Mouse (Mus musculus) cerebellum, adult 9-10 months (tissue): Measurements from ENCODE around the gene Abca1.

Experiments
- DNase-seq: peaks from one replicate; pipeline ENCODE4 v3.0.0; 2022

Abca1 gene

DNA sequence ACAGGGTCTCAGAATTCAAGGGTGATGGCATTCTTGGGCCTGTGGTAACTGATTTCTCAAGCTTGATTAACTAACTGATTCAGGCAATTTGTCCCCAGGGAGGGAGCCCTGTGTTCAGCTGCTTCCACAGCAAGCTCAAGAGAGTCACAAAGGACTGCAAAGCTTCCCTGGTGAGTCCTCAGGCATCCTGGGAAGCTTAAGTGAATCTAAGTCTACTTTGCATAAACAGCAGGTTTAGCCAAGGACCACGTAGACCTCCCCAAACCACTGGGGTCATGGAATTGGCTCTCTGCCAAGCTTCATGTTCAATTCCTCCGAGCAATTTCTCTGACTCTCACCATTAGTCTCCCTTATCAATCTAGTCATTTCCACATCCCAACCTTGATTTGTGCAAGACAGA is 12.2 kb downstream of the Abca1 start:
- DNase-seq = no peak

DNA sequence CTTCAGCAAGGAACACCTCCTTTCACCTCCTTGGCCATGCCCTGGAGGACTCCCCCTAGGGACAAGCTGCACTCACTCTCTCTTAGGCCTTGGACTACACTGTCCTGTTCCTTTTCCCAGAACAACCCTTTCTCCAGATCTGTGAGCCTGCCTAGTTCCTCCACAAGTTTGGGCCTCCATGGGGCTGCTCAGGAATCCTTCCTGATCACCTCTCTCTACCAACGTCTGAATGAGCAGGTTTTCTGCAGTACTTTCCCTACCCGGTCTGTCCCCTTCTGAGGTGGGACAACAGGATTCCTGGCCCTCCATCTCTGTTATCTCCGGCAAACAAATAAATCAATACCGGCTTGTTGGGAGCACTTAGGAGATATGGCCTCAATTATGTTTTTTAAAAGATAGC is 12.6 kb downstream of the Abca1 start:
- no peak for DNase-seq

GRCm38 (mm10) chr4:53146227-53146949 is 13.3 kb downstream of the Abca1 start:
- DNase-seq = no peak

DNA sequence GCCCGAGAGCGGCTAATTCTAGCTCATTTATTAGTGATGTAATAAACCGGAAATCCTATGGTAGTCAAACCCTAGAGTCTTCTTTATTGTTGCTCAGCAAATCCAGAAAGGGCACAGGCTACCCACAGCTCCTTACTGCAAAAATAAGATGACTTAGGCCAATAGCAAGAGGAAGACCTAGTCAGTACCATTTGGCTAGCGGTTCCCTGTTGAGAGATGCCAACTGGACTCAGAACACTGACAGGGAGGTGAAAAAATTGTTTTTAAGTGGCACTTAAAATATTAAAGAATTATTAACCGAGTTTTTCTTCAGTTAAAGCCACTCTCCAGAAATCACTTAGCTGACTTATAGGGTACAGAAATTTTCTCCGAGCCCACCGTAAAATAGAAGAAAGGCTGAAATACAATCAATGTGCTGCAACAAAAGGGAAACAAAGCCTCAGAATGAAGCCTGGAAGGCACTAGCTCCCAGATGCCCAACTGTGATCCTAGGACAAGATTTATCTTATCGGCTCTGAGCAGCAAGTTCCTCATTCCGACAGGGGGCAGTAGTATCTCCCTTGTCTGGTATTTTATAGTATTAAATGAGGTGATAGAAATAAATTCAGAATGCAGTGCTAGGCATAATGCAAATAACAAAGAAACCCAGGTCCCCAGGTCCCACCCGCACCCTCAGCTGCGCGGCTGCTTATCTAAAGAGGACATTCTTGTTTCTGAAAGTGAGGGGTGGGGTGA is 14.1 kb downstream of the Abca1 start:
- peak; percentile 59 for DNase-seq

GRCm38 (mm10) chr4:53144571-53144970 is 15.1 kb downstream of the Abca1 start:
- peak; percentile 93 for DNase-seq

- no peak for DNase-seq
Measured at GRCm38 (mm10) chr4:53144021-53144420, 15.7 kb downstream of the Abca1 start.

GRCm38 (mm10) chr4:53140678-53141077 is 19.0 kb downstream of the Abca1 start:
- DNase-seq = no peak

- DNase-seq = no peak
Measured at GRCm38 (mm10) chr4:53139495-53139894, 20.2 kb downstream of the Abca1 start.

GRCm38 (mm10) chr4:53138974-53139373 is 20.7 kb downstream of the Abca1 start:
- DNase-seq = no peak

DNA sequence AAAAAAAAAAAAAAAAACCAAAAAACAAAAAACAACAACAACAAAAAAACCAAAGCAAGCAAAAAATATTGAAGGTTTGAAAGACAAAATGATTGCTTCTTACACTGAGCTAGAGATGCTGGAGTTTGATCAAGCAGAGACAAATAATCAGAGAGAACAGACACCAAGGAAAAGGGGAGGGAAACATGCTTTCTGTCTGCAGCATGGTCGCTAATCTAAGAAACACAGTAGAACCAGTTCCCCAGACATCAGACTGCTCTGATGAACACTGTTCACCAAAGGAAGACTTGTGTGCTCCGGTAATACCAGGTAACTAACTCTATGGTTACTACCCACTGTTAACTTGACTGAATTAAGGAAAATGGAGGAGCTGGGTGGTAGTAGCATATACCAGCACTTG is 22.6 kb downstream of the Abca1 start:
- no peak for DNase-seq

- no peak for DNase-seq
Measured at GRCm38 (mm10) chr4:53134816-53135215, 24.9 kb downstream of the Abca1 start.

DNA sequence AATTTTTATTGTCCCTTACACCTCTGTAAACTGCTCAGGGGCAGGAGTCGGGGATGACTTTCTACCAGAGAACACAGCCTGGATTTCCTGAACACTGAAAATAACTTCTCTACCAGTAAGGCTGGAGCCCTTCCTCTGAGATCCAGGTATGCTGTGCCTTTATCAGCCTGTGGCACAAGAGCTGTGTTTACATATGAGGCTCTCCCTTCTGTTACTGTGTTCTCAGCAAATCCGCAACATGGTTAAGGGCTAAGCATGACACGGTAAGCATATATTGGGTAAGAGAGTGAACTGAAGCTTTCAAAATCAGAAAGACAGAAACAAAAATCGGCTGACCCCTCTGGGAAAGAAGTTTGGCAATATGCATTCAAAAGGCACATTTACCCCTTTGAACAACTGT is 25.7 kb downstream of the Abca1 start:
- DNase-seq = no peak

- DNase-seq = no peak
Measured at GRCm38 (mm10) chr4:53131538-53131937, 28.2 kb downstream of the Abca1 start.

GRCm38 (mm10) chr4:53130622-53131517 is 28.8 kb downstream of the Abca1 start:
- no peak for DNase-seq

DNA sequence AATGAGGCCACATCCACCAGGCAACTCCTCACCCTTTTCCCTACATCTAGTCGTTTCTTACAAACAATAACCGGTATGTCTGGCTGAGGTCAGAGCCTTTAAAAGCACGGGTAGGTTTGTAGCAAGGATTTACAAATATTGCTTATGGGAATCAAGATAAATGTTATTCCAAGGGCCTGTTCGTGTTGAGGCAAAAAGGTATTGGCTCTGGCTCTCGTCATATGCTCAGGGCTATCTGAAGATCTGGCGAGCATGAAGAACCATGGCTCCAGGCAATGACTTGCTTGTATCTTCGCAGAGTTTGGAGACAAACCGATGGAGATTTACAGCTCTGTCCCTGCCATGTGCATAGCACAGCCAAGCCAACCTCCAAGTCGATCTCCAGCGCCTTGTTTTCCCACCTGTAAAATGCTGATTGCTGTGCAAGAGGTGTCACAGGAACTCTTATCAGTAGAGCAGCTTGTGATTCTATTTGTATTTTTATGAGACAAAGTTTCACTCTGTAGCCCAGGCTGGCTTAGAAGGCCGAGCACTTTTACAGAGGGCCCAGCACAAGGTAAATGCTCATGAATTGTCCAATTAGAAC is 29.9 kb downstream of the Abca1 start:
- no peak for DNase-seq

DNA sequence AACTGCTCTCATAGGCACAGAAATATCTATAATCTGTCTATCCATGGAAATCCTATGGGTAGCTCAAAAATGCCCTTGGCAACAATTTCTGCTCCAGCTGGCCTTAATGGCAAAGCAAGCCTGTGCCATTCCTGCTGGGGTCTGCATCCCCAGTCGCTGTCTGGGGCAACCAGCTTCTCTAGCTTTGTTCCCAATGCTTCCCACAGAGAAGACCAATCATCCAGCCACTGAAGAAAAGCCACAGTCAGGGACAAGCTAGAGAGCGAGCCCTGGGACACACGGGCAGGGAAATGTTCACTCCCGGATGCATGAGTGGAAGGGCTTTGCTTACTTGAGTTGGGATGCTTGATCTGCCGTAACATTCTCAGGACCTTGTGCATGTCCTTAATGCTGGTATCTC is 32.4 kb downstream of the Abca1 start:
- no peak for DNase-seq

DNA sequence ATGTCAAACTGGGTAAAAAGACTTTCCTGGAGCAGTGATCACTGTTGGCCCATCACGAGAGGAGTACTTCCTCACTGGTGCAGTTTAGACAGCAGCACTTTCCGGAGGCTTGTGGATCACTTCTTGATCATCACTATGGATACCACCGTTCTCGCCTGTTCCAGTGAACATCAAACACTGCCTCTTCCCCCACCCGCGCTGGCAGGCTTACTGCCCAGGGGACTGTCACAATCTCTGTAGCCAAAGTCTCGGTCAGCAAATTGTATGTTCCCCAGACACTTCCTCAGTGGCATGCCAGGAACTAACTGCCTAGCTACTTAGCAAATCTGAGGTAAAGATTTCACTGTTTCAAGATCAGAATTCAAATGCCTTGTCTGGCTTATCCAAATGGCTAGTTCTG is 32.9 kb downstream of the Abca1 start:
- no peak for DNase-seq

- no peak for DNase-seq
Measured at GRCm38 (mm10) chr4:53124837-53125490, 34.7 kb downstream of the Abca1 start.

DNA sequence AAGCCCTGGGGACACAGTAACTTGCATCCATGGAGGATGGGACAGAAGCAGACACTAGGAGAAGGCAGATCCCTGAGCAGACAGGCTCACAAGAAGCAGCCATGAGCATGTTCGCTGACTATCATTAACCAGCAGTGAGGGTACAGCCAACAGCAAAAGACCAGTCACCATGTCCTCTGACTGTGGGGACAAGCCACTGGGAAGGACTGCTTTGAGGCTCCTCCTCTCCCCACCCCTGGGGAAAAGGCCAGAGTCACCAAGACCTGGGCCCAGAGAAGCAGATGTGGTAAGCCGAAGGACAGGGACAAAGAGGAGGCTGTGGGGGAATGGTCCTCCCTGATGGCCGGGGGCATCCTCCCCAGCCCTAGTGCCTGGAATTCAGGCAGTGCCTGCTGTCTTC is 37.4 kb downstream of the Abca1 start:
- no peak for DNase-seq

GRCm38 (mm10) chr4:53121516-53122227 is 38.0 kb downstream of the Abca1 start:
- DNase-seq = no peak

- DNase-seq = no peak
Measured at GRCm38 (mm10) chr4:53121084-53121483, 38.6 kb downstream of the Abca1 start.
